Mouse (Mus musculus) layer of hippocampus, postnatal 36 days (tissue): ENCODE results near the gene Car8. TPM values are rescaled to one million over a fixed set of nuclear protein-coding genes. Genes with fewer than 3 reads are reported as not detected.
"Not testable (repeated sequence)": the region's sequence is repeated elsewhere in the genome, so short reads cannot be mapped to it uniquely, and the experiment has no call there.

Experiments
- DNase-seq, 2 experiments: peaks; one replicate each; pipeline ENCODE4 v3.0.0; 2022
- microRNA-seq, 2 experiments: library from miRNA; unstranded; fragments of <30 nt; microRNA quantifications; one replicate each; pipeline ENCODE4 v1.2.0; 2021
- total RNA-seq, 2 experiments: library from RNA; stranded (reverse); gene quantifications; 2 replicates each; pipeline ENCODE4 v1.2.3; 2021

The Car8 gene
- total RNA-seq, 2 experiments from 2014 or later: 3.1 TPM

DNA sequence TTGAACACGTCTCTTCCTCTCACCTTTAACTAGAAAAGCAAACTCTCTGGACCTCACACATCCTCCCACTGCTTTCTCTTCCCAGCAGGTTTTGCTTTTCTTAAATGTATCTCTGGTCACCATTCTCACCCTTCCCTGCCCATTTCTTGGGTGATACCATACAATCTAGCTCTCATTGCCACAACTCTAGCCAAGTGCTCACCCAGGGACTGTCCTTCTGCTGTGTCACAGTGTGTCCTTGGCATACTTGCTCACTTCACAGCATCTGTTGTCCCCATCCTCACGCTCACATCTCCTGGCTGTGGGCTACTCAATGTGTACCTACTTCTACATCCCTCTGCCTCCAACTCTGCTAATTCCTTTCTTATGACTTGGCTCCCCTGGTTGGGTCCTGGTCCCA is 37.2 kb downstream of the Car8 start:
- DNase-seq: no peak

- DNase-seq: no peak
These were observed 38.8 kb downstream of the Car8 start for GRCm38 (mm10) chr4:8200081-8200480.

DNA sequence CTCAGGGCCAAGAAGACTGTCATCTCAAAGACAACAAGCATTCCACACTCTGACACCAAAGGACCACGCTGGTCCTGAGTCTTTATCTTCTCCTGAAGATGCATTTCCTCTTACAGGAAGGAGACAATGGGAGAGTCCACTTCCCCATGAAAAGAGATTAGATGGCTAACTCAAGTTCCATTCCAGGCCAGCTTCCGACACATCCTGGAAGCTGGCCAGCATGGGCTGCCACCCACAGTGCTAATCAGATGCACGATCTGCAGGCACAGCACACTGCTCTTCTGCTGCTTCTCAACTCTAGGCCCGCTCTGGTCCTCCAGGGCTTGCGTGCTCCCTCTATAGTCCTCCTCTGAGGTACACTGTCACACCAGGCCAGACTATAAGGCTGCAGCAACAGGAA is 40.8 kb downstream of the Car8 start:
- no peak for DNase-seq

DNA sequence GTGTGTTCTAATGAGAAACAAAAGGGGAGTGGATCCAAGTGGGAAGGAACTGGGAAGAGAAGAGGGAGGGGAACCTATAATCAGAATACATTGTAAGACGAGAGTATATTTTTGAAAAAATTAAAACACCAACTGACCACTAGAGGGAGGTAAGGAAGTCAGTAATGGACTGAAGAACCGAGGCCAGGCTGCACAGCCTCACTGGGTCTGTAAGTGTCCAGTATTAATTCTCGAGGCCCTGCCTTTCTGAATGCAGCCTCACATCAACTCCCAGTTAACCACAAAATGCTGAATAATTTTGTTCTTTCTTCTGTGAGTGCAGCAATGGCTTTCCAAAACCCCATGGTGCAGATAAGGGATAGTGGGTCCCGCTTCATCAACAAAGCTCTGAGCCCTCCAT is 48.4 kb downstream of the Car8 start:
- no peak for DNase-seq

DNA sequence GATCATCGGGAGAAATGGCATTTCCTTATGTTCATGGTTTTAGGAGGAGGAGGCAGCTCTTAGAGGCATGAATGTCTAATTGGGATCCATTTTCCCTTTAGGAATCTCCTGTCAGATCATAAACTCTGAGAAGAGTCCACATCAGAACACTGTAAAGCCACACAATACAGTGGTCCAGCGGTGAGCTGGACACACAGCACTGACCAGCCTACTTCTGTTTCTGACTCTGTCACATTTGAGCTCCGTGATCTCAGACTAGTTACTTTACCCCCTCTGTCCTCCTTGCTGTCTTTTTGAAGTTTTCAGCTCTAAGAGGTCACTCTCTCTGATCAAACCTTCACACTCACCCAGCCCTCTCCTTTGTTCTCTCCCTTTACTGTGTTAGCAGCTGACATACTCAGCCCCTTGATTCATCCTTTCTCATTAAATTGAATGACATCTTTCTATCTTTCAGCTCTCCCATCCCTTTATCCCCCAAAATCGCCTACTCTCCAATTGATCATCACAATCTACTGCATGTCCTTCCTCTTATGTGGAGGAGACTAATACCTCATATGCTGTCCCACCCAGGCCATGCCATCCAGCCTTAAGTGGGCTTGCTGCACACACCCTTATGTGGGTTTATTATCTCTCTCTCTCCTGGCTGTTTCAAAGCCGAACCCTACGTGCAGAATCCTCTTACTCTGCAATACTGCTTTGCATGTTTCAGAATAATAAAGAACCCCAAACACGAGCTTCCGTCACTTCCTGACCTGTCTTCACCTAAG is 51.7 kb downstream of the Car8 start:
- DNase-seq: no peak

DNA sequence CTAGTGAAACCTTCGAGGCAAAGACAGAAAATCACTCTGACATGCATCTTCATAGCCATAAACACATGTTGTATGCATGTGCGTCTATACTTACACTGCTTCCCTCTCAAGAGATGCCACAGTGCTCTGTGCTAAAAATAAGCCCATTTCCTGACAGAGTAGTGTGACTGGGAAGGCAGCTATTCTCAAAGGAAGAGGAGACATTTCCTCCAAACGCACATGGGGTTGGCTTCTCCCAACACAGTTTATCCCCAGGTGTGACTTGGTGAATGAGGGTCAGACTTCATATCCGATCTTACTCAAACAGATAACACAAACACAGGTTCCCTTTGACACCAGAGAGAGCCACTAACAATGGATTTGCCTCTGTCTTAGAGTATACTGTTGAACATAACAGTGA is 58.3 kb downstream of the Car8 start:
- DNase-seq: no peak

GRCm38 (mm10) chr4:8154589-8155198 is 84.1 kb downstream of the Car8 start:
- no peak for DNase-seq

GRCm38 (mm10) chr4:8153926-8154325 is 84.9 kb downstream of the Car8 start:
- not testable (repeated sequence) for DNase-seq

GRCm38 (mm10) chr4:8137403-8137802 is 101.4 kb downstream of the Car8 start:
- DNase-seq: no peak

- no peak for DNase-seq
These were observed 106.8 kb downstream of the Car8 start for GRCm38 (mm10) chr4:8132024-8132423.

- DNase-seq: no peak
These were observed 125.3 kb downstream of the Car8 start for GRCm38 (mm10) chr4:8113558-8113957.

DNA sequence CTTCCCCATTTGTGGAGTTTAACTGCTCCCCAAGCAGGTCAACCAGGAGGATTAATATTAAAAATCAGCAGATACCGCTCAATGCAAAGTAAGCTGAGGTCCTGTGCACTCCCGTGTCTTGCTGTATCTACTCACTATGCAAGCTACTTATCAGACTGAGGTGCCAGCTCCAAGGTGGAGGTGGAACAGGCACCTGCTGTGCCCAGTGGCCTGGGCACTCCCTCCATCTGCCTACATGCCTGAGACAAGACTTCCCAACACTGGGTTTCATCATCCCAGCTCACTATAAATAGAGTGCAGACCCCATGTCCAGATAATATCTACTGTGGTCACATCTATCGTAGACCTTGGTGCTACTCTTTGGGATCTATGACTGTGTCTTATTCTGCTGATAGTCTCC is 127.0 kb downstream of the Car8 start:
- DNase-seq: no peak

GRCm38 (mm10) chr4:8109906-8110567 is 128.8 kb downstream of the Car8 start:
- no peak for DNase-seq

DNA sequence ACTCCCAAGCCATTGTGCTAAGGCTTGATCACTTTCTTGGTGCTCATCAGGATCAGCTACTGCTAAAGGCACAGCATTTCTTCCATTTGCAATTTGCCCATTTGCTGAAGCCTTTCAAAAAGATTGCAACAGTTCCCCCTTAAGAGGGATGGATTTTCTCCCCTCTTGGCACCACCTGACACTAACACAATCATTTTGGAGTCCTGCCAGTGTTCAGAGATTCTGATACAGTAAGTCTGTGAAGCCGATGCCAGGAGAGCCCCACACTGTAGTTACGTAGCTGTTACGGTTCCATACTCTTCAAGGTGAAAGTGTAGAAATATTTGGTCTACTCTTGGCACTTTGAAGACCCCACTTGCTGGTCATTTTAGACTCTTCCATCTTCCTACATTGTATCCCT is 137.4 kb downstream of the Car8 start:
- DNase-seq: no peak

DNA sequence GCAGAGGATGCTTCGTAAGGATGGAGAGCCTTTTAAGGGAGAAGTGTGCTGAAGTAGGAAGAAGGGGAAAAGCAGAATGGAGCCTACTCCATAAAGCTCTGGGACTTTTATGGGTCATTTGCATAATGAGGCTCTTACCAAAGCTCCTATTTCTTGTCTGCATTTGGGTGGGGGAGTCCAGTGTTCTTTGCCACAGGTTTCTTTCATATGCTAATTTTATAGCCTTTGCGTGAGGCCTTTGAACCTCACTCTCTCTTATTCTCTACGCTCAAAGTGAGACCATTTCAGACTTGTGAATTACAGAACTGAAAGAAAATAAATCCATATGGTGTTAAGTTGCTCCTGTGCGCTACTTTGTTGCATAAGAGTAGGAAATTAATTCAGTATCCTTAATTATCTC is 140.8 kb downstream of the Car8 start:
- DNase-seq: no peak

GRCm38 (mm10) chr4:8097683-8098082 is 141.2 kb downstream of the Car8 start:
- no peak for DNase-seq

- not testable (repeated sequence) for DNase-seq
These were observed 145.3 kb downstream of the Car8 start for GRCm38 (mm10) chr4:8093566-8093965.

Small RNA genes lying within 50 kb of the gene (microRNA-seq; reads per million reads assigned to microRNA genes)
- gene Gm25355: 0 reads per million in 2 experiments
